Mouse (Mus musculus) MN1 (cell line): Measurements from ENCODE around the gene Wdr24.

Source experiments
- DNase-seq: peaks from one replicate; pipeline ENCODE4 v3.0.0-alpha.2; 2016; ENCODE audit warnings: low spot score

Wdr24 gene

GRCm38 (mm10) chr17:25831451-25832281 is 8.2 kb downstream of the Wdr24 start:
- DNase-seq: peak; percentile 68

- DNase-seq: peak; percentile 99
Observed at GRCm38 (mm10) chr17:25832436-25833290, 9.2 kb downstream of the Wdr24 start.

GRCm38 (mm10) chr17:25833291-25833663 is 9.8 kb downstream of the Wdr24 start, which contains the start of gene Stub1:
Gene Stub1, minus strand, starts transcription at chr17:25833404.
- DNase-seq: peak; percentile 95

- no peak for DNase-seq
Observed at GRCm38 (mm10) chr17:25833961-25834594, 10.7 kb downstream of the Wdr24 start.

GRCm38 (mm10) chr17:25834595-25835222 is 11.3 kb downstream of the Wdr24 start:
- no peak for DNase-seq

- no peak for DNase-seq
Observed at GRCm38 (mm10) chr17:25835301-25835700, 11.9 kb downstream of the Wdr24 start.

- no peak for DNase-seq
Observed at GRCm38 (mm10) chr17:25835816-25836215, 12.4 kb downstream of the Wdr24 start.

GRCm38 (mm10) chr17:25836397-25837075 is 13.1 kb downstream of the Wdr24 start:
- no peak for DNase-seq

- DNase-seq: no peak
Observed at GRCm38 (mm10) chr17:25837076-25837410, 13.6 kb downstream of the Wdr24 start, which contains the start of gene Rhbdl1. Gene Rhbdl1, minus strand, starts transcription at chr17:25837295.

- no peak for DNase-seq
Observed at GRCm38 (mm10) chr17:25837533-25837932, 14.1 kb downstream of the Wdr24 start.

- no peak for DNase-seq
Observed at GRCm38 (mm10) chr17:25838904-25839303, 15.5 kb downstream of the Wdr24 start.

GRCm38 (mm10) chr17:25839455-25840235 is 16.2 kb downstream of the Wdr24 start:
- DNase-seq: no peak

GRCm38 (mm10) chr17:25840519-25840918 is 17.1 kb downstream of the Wdr24 start:
- no peak for DNase-seq

- DNase-seq: no peak
Observed at GRCm38 (mm10) chr17:25841117-25841880, 17.9 kb downstream of the Wdr24 start, which contains the start of gene Gm20683. Gene Gm20683, minus strand, starts transcription at chr17:25841763.

- no peak for DNase-seq
Observed at GRCm38 (mm10) chr17:25842509-25842908, 19.1 kb downstream of the Wdr24 start.

GRCm38 (mm10) chr17:25843122-25843521 is 19.7 kb downstream of the Wdr24 start:
- no peak for DNase-seq

GRCm38 (mm10) chr17:25843636-25844395 is 20.4 kb downstream of the Wdr24 start:
- DNase-seq: peak; percentile 26

GRCm38 (mm10) chr17:25844396-25844901 is 21.0 kb downstream of the Wdr24 start, which contains the start of gene Rhot2:
Gene Rhot2, minus strand, starts transcription at chr17:25844851.
- DNase-seq: peak; percentile 87

GRCm38 (mm10) chr17:25860229-25860628 is 36.8 kb downstream of the Wdr24 start:
- DNase-seq: no peak
